Mouse (Mus musculus) retina, embryonic 14.5 days (tissue): ENCODE measurements around the gene Mturn.

Experiments
- DNase-seq: peaks from one replicate; pipeline ENCODE4 v3.0.0-alpha.2; 2015; ENCODE audit warnings: low spot score

Mturn gene

DNA sequence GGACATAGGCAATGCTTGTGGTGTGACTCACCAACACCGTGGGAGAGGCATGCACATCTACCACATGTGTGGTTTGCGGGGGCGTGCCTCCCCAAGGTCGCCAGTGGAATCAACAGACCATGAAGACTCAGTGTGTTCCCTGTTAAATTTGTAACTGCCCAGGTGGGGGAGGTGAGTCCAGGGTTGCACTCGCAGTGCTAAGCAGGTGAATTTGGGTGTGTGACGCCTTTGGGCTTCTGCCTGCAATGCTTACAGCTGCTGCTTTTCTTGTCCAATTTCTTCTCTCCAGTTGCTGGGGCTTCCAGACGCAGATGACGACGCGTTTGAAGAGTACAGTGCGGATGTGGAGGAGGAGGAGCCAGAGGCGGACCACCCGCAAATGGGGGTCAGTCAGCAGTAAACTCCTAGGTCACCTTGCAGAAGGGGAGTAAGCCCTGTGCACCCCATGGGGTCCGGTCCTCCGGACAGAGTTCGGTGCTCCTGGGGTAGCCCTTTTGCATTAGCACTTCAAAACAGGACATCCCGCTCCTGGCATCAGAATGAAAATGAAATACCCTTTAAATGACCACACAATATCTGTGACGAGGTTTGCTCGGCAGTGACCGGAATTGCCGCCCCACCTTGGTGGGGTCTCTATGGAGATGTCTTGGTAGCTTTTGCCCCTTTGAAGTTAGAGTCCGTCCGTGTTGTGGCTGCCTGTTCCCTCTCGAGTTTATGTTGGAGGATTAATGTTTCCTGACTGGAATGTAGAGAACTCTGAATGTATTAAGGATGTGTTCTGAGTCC lies 17.5 kb downstream of the Mturn start:
- DNase-seq, result no peak

DNA sequence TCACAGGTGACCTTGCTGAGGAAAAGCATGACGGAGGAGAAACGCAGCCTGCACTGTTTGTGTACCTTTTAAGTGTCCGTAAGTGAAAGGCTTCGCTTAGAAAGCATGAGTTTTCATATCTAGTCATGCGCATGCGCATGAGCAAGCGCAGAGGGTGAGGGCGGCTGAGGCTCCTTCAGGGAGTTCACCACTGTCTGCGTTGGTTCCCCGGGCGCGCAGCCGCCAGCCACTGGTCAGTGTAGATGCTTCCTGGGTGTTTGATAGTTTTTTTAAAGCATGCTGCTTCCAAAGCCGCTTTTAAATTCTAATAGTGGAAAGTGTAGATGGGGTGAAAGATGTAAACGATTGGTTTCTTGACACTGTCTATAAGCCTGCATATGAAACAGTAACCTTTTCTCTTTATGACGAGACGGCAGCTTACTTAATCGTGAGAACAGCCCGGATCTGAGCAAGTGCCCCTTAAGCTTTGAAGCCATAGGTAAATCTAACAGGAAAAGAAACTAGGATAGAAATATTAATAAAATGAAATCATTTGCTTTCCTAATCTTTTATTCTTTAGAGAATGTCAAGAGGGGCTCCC lies 18.1 kb downstream of the Mturn start:
- DNase-seq, result peak; percentile 58

DNA sequence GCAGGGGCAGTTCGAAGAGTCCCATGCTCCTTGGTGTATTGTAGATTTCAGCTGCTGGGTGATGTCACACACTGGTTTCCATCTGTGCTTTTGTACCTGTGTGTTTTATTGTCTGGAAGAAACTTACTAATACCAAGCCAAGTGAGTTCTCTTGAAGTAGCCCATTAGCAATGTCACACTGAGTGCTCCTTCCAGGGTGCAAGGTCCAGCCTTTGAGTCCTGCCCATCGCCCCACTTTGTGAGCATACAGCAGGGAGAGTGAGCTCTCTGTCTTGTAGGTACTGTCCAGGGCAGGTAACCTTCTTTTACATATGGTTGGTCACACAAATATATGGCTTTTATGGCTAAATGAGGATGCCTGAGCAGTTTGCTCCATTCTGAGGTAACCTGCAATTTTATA lies 19.1 kb downstream of the Mturn start:
- DNase-seq, result no peak

DNA sequence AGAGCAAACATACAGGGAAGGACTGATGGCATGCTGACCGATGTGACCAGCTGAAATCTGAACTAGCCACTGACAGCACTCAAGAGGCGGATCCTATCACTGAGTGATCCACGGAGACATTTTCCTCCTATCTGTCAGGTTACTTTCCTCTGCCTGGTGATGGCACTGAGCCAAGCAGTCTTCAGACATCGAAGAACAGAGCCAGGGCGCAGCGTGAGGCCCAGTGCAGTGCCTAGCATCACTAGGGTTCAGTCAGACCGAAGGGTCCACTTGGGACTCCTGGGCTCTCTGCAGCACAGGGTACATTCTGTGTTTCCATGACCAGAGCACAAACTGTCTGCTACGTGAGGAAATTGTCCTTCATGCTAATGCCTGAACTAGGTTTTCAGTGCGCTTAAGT lies 20.5 kb downstream of the Mturn start:
- DNase-seq, result no peak

DNA sequence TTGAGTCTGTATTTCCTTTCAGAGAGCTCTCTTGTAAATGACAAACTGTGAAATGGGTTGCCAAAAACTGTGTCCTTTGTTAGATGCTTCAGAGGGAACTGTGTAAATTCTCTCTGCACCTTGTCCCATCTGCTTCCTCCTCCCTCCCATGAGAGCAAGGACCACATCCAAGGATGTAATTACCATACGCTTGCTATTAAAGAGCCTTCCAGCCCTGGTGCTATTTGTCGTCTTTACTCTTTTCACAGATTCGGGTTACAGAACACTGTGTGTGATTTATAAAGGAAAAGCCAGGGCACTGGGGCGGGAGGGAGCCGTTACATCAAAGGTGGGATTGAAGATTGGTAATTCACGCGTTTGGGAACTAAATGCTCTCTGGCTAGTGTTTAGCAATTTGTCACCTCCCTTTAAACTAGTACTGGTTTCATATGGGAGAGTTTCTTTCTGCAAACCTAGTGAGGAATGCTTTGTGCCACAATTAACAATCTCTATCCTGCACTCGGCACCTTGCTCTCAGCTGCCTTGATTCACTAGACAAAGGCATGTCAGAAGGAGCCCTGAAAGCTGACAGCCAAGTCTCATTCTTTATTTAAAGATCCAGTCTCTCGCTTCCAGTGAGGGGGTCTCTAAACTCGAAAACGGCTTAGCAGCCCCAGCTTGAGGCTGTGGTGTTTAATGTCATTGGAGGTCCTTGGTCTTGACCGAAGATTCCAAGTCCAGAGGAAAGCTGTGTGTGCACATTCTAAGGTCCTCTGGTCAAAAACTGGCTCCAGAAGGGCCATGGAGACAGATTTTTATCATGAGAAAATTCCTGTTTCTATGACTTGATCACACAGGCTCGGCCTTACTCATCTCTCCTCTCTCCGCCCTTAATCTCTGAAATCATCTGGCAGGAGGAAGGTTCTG lies 22.5 kb downstream of the Mturn start:
- DNase-seq, result no peak

DNA sequence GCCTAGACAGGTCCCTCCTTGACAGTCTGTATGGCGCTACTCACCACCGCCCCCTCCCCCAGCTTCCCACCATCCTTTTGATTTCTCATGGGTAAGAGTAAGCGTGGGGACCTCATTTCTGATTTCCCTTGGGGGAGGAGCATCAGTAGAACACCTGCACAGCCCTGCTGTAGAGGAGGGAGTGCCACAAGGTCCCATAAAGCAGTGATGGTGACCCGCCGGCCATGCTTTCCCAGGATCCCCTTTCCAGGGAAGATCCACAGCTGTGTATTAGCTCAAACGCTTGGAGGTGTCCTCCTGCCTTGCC lies 23.1 kb downstream of the Mturn start:
- DNase-seq, result no peak

DNA sequence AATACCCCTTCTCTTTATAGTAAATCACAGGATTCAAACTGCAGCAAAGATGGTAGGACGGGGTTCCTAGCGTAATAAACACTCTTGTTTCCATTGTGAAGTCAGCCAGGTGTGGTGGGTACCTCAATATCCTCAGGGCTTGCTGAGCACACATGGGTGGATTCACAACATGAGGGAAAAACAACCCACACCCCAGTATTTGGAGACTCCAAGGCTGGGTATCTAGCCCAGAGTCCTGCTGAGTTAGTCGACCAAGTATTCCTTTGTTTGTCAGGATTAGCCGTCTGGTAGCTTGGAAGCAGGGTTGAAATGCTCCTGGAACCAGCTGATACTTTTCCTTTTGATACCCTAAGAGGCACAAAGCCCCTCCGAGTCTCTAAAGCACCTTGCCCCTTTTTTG lies 23.4 kb downstream of the Mturn start:
- no peak for DNase-seq

DNA sequence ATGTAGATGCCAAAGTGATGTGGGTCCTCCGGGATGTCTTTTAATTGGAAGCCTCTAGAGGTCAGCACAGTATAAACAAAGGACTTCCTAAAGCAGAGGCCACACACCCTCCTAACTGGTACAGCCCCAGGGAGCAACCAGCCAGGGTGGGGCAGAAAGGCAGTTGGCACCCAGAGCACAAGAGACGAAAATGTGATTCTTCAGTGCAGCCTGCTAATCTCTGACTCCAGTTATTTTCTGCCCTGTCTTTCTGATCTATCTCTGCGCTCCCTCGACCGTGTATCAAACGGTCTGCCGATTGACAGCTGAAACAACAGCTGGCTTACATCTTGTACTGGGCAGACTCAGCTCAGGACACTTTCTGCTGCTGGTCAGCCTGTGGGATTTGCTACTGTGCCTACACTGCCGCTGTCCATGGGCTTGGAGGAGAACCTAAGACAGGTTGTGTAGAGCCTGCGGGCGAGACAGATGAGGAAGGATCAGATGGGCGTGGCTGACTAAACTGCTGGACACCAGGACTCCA lies 24.0 kb downstream of the Mturn start:
- DNase-seq, result peak; percentile 71

DNA sequence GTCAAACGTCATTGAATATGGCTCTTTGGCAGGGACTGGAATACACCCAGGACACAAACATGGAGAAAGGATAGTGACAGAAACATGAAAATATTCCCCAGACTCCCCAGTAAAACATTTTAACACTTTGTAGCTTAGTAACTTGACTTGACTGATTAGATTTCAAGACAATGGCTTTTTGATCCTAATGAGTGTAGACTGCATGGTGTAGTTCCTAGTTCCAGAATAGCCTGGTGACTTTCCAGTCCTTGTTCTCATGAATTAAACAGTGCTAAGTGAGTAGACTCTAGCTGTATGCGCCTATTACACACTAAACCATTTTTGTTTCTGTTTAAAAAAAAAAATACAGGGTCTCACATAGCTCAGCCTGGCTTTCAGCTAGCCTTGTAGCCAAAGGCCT lies 24.7 kb downstream of the Mturn start:
- peak; percentile 50 for DNase-seq

DNA sequence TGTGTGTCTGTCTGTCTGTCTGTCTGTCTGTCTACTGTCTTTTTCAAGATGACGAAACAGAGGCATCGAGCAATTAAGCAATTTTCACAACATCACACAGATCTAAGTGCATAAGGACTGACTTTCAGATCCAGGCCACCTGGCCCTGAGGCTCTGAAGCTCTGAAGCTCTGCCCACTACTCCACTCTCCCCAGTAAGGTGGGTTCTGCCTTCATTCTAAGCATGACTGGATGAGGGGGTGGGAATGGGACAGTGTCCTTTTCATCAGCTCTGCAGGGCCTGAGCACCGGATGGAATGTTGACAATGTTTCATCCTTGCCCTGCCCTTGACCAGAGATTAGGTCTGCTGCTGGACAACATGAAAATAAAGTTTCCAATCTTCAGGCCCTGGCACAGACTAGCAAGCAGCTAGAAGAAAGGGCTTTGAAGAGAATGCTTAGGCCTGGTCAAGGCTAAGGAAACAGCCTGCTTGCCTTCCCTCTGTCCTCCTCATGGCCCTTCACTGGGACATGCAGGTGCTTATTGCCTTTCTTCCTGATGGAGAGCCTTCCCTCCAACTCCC lies 25.3 kb downstream of the Mturn start:
- no peak for DNase-seq

DNA sequence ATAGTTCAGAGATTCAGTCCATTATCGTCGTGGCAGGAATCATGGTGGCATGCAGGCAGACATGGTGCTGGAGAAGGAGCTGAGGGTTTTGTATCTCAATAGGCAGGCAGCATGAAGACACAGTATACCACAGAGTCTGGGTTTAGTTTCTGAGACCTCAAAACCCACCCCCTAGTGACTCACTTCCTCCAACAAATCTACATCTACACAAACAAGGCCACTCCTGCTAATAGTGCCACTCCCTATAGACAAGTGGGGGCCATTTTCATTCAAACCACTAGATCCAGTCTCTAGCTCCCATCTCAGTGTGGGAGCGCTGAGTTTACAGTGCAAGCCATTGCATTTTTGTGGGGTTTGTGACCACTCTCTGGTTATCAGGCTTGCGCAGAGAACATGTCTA lies 27.2 kb downstream of the Mturn start:
- DNase-seq, result no peak

DNA sequence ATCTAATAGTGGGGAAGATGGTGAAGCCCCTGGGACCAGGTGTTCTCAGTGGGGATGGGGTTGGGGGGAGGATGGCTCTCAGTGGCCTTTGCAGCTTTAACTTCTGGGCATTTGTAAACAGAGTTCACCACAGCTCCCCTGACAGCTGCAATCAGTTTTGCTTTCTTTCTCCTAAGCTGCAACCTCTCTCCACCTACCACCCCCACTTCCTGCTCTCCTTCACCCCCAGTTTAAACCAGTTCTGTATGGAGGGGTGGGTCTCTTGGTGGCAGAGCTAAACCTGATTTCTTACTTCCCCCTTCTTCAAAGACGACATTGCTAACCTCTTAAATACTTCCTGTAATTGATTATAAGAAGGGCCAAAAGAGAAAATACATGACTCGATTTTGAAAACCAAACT lies 34.3 kb downstream of the Mturn start:
- DNase-seq, result no peak

DNA sequence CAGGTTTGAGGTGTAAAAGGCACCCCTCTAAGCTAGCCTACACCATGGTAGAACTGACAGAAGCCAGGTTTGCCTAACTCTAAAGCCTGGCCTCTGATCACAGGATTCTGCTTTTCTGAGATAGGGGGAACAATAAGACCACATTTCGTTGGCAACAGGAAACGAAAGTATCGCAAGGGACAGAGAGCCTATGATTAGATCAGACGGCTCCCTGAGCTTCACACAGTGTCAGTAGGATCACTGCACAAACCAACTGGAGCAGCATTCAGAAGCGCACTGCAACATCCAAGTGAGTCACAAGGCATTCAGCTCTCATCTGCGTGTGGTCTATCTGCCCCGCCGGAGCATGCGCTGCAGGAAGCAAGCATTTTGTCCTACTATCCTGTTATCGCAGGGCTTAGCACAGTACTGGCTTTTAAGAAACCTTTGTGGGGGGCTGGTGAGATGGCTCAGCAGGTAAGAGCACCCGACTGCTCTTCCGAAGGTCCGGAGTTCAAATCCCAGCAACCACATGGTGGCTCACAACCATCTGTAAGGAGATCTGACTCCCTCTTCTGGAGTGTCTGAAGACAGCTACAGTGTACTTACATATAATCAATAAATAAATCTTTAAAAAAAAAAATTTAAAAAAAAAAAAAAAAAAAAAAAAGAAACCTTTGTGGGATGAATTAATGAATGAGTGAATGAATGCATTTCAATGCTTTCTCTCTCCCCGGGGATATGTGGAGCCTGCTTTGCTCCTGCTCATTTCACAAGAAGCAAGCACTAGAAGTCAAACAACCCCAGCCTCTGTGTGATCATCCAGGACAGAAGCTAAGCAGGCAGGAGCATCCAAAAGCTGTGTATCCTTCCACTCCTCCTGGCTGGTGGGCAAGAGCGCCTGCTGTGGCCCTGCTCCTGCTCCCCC lies 37.6 kb downstream of the Mturn start:
- peak; percentile 11 for DNase-seq

DNA sequence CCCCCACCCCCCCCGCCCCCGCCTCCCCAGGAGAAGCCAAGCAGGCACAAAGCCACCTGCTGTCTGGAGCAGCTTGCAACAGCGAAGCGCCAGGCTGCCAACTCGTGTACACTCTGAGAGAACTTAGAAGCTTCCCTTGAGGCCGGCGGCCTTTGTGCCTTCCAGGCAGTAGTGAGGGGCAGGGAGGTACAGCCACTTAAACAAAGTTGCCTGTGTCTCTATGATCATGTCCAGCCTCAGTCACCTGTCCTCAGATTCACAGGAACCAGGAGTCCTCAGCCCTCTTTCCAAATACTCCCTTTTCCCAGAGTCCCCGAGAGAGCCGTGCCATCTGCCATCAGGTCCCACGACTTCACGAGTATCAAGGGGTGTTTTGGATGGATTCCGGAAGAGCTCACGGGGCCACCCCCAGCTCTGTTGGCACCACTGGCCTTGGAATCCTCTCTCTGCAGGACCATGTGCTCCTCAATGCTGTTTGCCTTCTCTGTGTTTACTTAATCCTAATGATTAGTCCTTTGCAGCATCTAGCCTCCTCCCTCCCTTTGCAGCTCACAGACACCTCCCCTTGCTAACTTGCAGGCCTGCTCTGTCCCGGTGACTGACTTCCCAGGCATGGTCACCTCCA lies 38.4 kb downstream of the Mturn start:
- DNase-seq, result peak; percentile 13

DNA sequence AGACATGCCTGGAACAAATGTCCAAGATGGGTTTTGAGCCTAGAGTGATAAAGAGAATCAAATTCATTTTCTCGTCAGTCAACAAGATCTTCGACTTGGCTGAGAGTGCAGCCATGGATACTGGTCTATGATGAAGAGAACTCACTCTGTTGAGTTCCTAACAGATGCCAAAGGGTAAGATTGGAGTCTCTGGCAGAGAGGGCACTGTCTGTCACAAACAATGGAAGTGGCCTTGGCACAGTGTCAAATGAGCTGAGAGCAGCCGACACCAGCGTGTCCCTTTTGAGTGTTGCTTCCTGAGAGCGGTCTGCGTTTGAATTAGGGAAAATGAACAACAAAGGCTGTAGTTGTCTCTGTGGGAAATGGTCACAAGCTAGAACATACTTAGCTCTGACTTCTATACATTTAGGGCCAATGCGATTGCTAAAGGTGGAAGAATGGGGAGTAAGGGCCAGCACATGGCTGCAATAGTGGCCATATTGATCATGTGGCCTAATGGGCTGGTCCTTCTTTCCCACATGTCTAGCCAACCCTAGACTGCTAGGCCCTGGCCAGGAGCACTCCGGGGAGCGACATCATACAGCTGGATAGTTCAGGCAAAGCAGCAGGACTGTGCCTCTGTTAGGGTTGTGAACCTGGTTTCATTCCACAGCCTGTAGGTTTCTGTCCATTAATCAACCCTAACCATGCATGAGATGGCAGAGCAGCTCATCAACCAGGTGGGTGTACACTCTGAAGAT lies 39.3 kb downstream of the Mturn start:
- DNase-seq, result no peak

DNA sequence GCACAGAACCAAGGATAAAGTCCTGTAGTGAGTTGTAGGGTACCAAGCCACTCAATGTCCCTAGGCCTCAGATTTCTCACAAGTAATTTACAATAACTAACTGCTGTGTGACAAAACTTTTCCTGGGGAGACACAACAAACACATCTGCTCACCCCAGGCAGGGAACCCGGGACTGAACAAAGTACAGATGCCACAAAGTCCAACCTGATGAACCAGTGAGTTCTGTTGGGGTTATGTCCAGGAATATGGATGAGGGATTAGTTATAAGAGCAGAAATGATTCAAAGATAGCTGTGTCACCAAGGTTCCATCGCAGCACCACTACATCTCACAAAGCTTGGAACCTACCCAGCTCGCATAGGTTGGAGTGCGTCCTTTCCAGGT lies 39.8 kb downstream of the Mturn start:
- DNase-seq, result no peak

DNA sequence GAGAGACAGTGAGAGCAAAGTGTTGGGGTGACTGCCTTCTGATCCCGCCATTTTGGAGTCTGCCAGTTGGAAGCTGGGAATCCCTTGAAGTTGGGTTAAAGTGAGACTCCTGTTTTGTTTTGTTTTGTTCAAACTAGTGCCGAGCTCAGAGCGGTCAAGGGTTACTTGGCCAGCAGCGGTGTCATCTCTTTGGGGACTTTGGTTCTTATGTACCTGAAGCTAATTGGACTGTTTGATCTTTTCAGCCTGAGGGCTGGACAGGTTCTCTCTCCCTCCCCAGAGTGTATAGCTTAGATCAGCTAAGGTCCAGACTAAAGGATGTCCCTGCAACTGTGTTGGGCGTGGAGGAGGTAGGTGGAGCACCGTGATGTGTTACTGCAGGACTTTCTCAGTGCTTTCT lies 44.9 kb downstream of the Mturn start:
- DNase-seq, result no peak

DNA sequence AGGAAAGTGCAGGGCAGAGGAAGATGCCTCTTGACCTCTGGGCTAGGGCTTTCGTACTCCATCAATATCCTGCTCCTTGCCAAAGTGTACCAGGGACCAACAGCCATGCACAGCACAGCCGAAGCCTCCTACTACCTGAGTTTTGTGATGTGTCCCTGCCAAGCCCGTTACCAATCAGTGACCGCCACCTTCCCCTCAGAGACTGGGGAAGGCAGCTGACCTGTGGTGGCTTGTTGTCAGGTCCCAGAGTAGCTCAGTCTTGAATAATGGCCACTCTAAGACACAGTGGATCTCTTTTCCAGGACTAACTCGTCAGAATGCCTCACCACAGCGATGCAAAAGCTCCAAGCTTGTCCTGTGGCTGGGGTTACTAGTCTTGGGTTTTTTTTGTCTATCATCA lies 45.4 kb downstream of the Mturn start:
- no peak for DNase-seq

DNA sequence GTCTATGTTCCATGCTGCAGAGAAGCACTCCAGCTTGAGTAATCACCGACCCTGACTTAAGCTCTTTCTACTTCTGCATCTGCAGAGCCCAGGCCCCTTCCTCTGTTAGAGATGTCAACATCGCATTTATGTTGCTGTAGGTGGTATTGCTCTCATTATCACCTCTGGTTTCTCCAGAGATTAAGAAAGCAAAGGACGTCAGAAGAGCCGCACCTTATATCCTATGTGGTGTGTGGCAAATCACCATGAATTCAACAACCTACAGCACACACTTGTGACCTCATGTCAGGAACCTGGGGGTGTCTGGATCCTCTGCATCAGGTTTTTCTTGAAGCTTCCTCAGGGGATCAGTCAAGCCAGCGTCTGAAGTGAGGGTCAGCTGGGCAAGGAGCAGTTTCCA lies 46.0 kb downstream of the Mturn start:
- DNase-seq, result no peak

DNA sequence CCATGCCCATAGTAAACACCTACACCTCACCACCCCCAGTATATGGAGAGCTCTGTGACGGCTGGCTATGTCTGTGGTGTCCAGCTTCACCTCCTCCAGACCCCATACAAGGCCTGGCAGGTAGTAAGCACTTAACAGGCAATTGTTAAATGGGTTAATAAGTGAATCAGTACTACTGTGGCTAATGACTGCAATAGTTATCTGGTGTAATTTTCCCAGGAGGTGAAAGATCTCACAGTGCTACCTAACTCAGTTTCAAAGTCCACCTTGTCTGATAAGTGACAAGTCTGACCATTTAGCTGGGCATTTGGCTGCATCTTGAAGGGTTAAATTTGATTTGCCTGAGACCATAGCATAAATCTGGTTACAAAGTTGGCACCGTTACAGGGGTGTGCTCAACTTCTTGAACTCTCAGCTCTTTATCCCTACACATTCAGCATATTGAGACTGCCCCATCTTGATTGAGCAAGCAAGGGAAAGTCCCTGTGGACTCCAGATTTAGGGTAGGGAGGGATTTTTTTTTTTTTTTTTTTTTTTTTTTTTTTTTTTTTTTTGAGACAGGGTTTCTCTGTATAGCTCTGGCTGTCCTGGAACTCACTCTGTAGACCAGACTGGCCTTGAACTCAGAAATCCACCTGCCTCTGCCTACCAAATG lies 48.2 kb downstream of the Mturn start:
- no peak for DNase-seq
